12 mouse cellular contexts compared by ENCODE assay signal in genomic region chr7:117896528-117896927, GRCm38 (mm10).
A peak's percentile ranks its signal among the peaks of the same experiment; 100 is the strongest.
DNase-seq lines count a peak whose midpoint lies in the region; ATAC-seq and TF ChIP-seq lines count a peak whose summit lies in the region.
"Had no signal": no experiment of that assay in that cellular context is flagged by ENCODE, and none has a peak within 500 bp of the region (broad histone marks: within the 10 kb centered on the region; RNA-seq: fewer than 3 reads in every experiment).

No protein-coding gene starts in this region.

- WGBS in kidney, adult 2 months: 60% methylated on average over 2 of the region's 2 CpGs
- 81% methylated on average over 2 of the region's 2 CpGs for WGBS in kidney, embryonic 14.5 days
- WGBS in thymus, adult 2 months: 59% methylated on average over 2 of the region's 2 CpGs

- ATAC-seq in kidney, embryonic 14.5 days (ENCODE audit: low FRiP score, low TSS enrichment): no peak
- ATAC-seq in frontal cortex, adult (ENCODE audit: low TSS enrichment): no peak

- TF ChIP-seq CTCF in kidney, adult 2 months (conservative IDR thresholded peaks at IDR 0.05; ENCODE audit: insufficient read depth, insufficient read length, low read depth, low read length): no peak; the same call in 1 of the 2 replicates
- TF ChIP-seq CTCF in thymus, adult 2 months (IDR thresholded peaks at IDR 0.05; ENCODE audit: borderline replicate concordance, control insufficient read depth, extremely low read depth, insufficient read depth, low read length, poor library complexity): no peak

- no peak for TF ChIP-seq POLR2A in kidney, adult 2 months (IDR thresholded peaks at IDR 0.05; ENCODE audit: low read depth, low read length)
- TF ChIP-seq POLR2A in thymus, adult 2 months (IDR thresholded peaks at IDR 0.05; ENCODE audit: control insufficient read depth, extremely low read depth, insufficient read depth, low read length, poor library complexity): no peak

- no peak overlapping the region for H3K27ac ChIP-seq in kidney, adult 2 months (ENCODE audit: insufficient read depth, low read depth, low read length)
- no peak overlapping the region for H3K27ac ChIP-seq in kidney, embryonic 14.5 days (ENCODE audit: low read depth, low read length)
- H3K27ac ChIP-seq in thymus, adult 2 months (ENCODE audit: control insufficient read depth, insufficient read depth, low read length): no peak overlapping the region
- H3K27ac ChIP-seq: embryonic facial prominence, embryonic 12.5 days; kidney, postnatal 0 days had no signal

- H3K4me1 ChIP-seq in kidney, adult 2 months (ENCODE audit: control insufficient read depth, insufficient read depth, low read length): no peaks in the 10 kb centered on the region
- H3K4me1 ChIP-seq in kidney, embryonic 14.5 days (ENCODE audit: control insufficient read depth, insufficient read depth, low read length): no peaks in the 10 kb centered on the region
- H3K4me1 ChIP-seq in thymus, adult 2 months (replicated peaks; ENCODE audit: control insufficient read depth, insufficient read depth, low read length): no peaks in the 10 kb centered on the region
- H3K4me1 ChIP-seq: embryonic facial prominence, embryonic 12.5 days; heart, embryonic 12.5 days had no signal

- DNase-seq in adrenal gland, adult (ENCODE audit: inconsistent age in 2 of 2, low spot score in 1 of 2): peak; percentile 13 to 62
- DNase-seq in adrenal gland, postnatal 4 days (ENCODE audit: low spot score in 2 of 2): no peak
- DNase-seq in kidney, adult 2 months: peak; percentile 86
- peak; percentile 3 to 19 for DNase-seq in adrenal gland, adult 18-20 months (ENCODE audit: low spot score in 2 of 2)
- DNase-seq in kidney, postnatal 25 days: peak; percentile 84 to 86
- no peak for DNase-seq in thymus, adult 2 months
- DNase-seq: right cerebral cortex, postnatal 14 days had no signal

- no peak overlapping the region for H3K4me2 ChIP-seq in kidney, embryonic 14.5 days (replicated peaks; ENCODE audit: low read depth, low read length)
- H3K4me2 ChIP-seq: embryonic facial prominence, embryonic 12.5 days; heart, embryonic 12.5 days had no signal

- H3K27me3 ChIP-seq in kidney, adult 2 months (replicated peaks; ENCODE audit: control insufficient read depth, insufficient read depth, low read length): no peaks in the 10 kb centered on the region; the same call in 1 of the 2 replicates
- H3K27me3 ChIP-seq in kidney, embryonic 14.5 days (ENCODE audit: control insufficient read depth, insufficient read depth, low read length): no peaks in the 10 kb centered on the region
- no peaks in the 10 kb centered on the region for H3K27me3 ChIP-seq in thymus, adult 2 months (ENCODE audit: control insufficient read depth, insufficient read depth, low read length)
- H3K27me3 ChIP-seq: embryonic facial prominence, embryonic 12.5 days; heart, embryonic 12.5 days had no signal

- no peaks in the 10 kb centered on the region for H3K9me3 ChIP-seq in kidney, embryonic 14.5 days (ENCODE audit: control insufficient read depth, low read length)
- H3K9me3 ChIP-seq: embryonic facial prominence, embryonic 12.5 days; heart, embryonic 12.5 days had no signal

- no peaks in the 10 kb centered on the region for H3K36me3 ChIP-seq in kidney, adult 2 months (ENCODE audit: control insufficient read depth, insufficient read depth, low read length)
- no peaks in the 10 kb centered on the region for H3K36me3 ChIP-seq in kidney, embryonic 14.5 days (ENCODE audit: control insufficient read depth, insufficient read depth, low read length)
- H3K36me3 ChIP-seq in thymus, adult 2 months (ENCODE audit: control insufficient read depth, insufficient read depth, low read length): no peaks in the 10 kb centered on the region
- H3K36me3 ChIP-seq: embryonic facial prominence, embryonic 12.5 days; heart, embryonic 12.5 days had no signal

- no peak overlapping the region for H3K4me3 ChIP-seq in kidney, adult 2 months (ENCODE audit: insufficient read depth, low read depth, low read length)
- no peak overlapping the region for H3K4me3 ChIP-seq in kidney, embryonic 14.5 days (ENCODE audit: low read length)
- H3K4me3 ChIP-seq in thymus, adult 2 months (ENCODE audit: control insufficient read depth, insufficient read depth, low read length): no peak overlapping the region
- H3K4me3 ChIP-seq: embryonic facial prominence, embryonic 12.5 days; heart, embryonic 12.5 days had no signal

- no peak overlapping the region for H3K9ac ChIP-seq in kidney, embryonic 14.5 days (ENCODE audit: low read depth, low read length)
- H3K9ac ChIP-seq: embryonic facial prominence, embryonic 12.5 days; heart, embryonic 12.5 days had no signal

Comparison
In these comparisons a context has a peak if more than half of its experiments do, and no peak if none do; other contexts are left out.
1. DNase-seq: peak in adrenal gland, adult (2 of 2), kidney, adult 2 months (single experiment), adrenal gland, adult 18-20 months (2 of 2) and kidney, postnatal 25 days (2 of 2); none in adrenal gland, postnatal 4 days (0 of 2) and thymus, adult 2 months (single experiment).